Mouse (Mus musculus) 3T3-L1 (cell line): ENCODE results near the gene Sbf2.

Source experiments
- DNase-seq: peaks from one replicate; pipeline ENCODE4 v3.0.0-alpha.2; 2015; ENCODE audit warnings: low read depth, low spot score

Gene Sbf2

GRCm38 (mm10) chr7:110629892-110630666 lies 15.4 kb upstream of the Sbf2 start:
- peak; percentile 88 for DNase-seq

- DNase-seq = peak; percentile 53
Observed at GRCm38 (mm10) chr7:110628611-110629354, 14.1 kb upstream of the Sbf2 start.

GRCm38 (mm10) chr7:110628273-110628600 lies 13.5 kb upstream of the Sbf2 start:
- no peak for DNase-seq

- DNase-seq = peak; percentile 58
Observed at GRCm38 (mm10) chr7:110627486-110628272, 13.0 kb upstream of the Sbf2 start, which contains the start of gene Adm. Adm (plus strand) TSS chr7:110627661.

- no peak for DNase-seq
Observed at GRCm38 (mm10) chr7:110627099-110627482, 12.4 kb upstream of the Sbf2 start.

GRCm38 (mm10) chr7:110626186-110627098 lies 11.7 kb upstream of the Sbf2 start:
- DNase-seq = no peak

- no peak for DNase-seq
Observed at GRCm38 (mm10) chr7:110625489-110625888, 10.8 kb upstream of the Sbf2 start.

GRCm38 (mm10) chr7:110624961-110625360 lies 10.2 kb upstream of the Sbf2 start:
- DNase-seq = peak; percentile 78

GRCm38 (mm10) chr7:110624067-110624466 lies 9.3 kb upstream of the Sbf2 start:
- peak; percentile 59 for DNase-seq

- no peak for DNase-seq
Observed at GRCm38 (mm10) chr7:110619086-110619611, 4.4 kb upstream of the Sbf2 start.

- no peak for DNase-seq
Observed at GRCm38 (mm10) chr7:110615792-110616191, 1.1 kb upstream of the Sbf2 start.

- peak; percentile 70 for DNase-seq
Observed at GRCm38 (mm10) chr7:110615151-110615631, 469 bp upstream of the Sbf2 start.

GRCm38 (mm10) chr7:110613381-110614132 lies 1.2 kb downstream of the Sbf2 start:
- DNase-seq = no peak

- DNase-seq = no peak
Observed at GRCm38 (mm10) chr7:110606906-110607305, 7.8 kb downstream of the Sbf2 start.

GRCm38 (mm10) chr7:110605476-110605875 lies 9.2 kb downstream of the Sbf2 start:
- no peak for DNase-seq

- DNase-seq = no peak
Observed at GRCm38 (mm10) chr7:110597141-110597540, 17.6 kb downstream of the Sbf2 start.

GRCm38 (mm10) chr7:110593991-110594390 lies 20.7 kb downstream of the Sbf2 start:
- peak; percentile 39 for DNase-seq

GRCm38 (mm10) chr7:110587721-110588120 lies 27.0 kb downstream of the Sbf2 start:
- no peak for DNase-seq

- no peak for DNase-seq
Observed at GRCm38 (mm10) chr7:110585250-110585649, 29.5 kb downstream of the Sbf2 start.

- no peak for DNase-seq
Observed at GRCm38 (mm10) chr7:110584159-110584558, 30.6 kb downstream of the Sbf2 start.
